Mouse (Mus musculus) v-Abl transformed pro-B cells (cell line): ENCODE data around the gene Ppfia3.

Experiments used
- in situ Hi-C, 2 experiments: fragments of 400-800 bp; cut with MboI; formaldehyde crosslinking; loops; one replicate each; pipeline ENCODE4 v1.15.1; 2025; ENCODE audit not compliant: unreplicated experiment in 2 of 2

Gene Ppfia3

GRCm38 (mm10) chr7:45355318-45356020, 11.3 kb downstream of the Ppfia3 start:
- in situ Hi-C loops = no loop called here

- in situ Hi-C loops = no loop called here
Observed at GRCm38 (mm10) chr7:45353041-45353440, 13.8 kb downstream of the Ppfia3 start.

- in situ Hi-C loops = no loop called here
Observed at GRCm38 (mm10) chr7:45346905-45347304, 19.9 kb downstream of the Ppfia3 start.

- in situ Hi-C loops = no loop called here
Observed at GRCm38 (mm10) chr7:45343543-45343942, 23.3 kb downstream of the Ppfia3 start.

- in situ Hi-C loops = no loop called here
Observed at GRCm38 (mm10) chr7:45342081-45342480, 24.7 kb downstream of the Ppfia3 start.

GRCm38 (mm10) chr7:45341303-45341702, 25.5 kb downstream of the Ppfia3 start:
- in situ Hi-C loops = no loop called here

- in situ Hi-C loops = no loop called here
Observed at GRCm38 (mm10) chr7:45340669-45341068, 26.1 kb downstream of the Ppfia3 start.

- in situ Hi-C loops = no loop called here
Observed at GRCm38 (mm10) chr7:45340066-45340442, 26.8 kb downstream of the Ppfia3 start.

GRCm38 (mm10) chr7:45339410-45340065, 27.3 kb downstream of the Ppfia3 start:
- in situ Hi-C loops = no loop called here

GRCm38 (mm10) chr7:45338161-45338911, 28.5 kb downstream of the Ppfia3 start:
- in situ Hi-C loops = no loop called here

- in situ Hi-C loops = no loop called here
Observed at GRCm38 (mm10) chr7:45337469-45337868, 29.4 kb downstream of the Ppfia3 start.

- in situ Hi-C loops = no loop called here
Observed at GRCm38 (mm10) chr7:45336319-45336718, 30.5 kb downstream of the Ppfia3 start.

- in situ Hi-C loops = no loop called here
Observed at GRCm38 (mm10) chr7:45335056-45335455, 31.8 kb downstream of the Ppfia3 start, which contains the start of gene Hrc. TSS of gene Hrc (plus strand) at chr7:45335290.

GRCm38 (mm10) chr7:45334605-45335004, 32.2 kb downstream of the Ppfia3 start:
- in situ Hi-C loops = no loop called here

- in situ Hi-C loops = no loop called here
Observed at GRCm38 (mm10) chr7:45333431-45333982, 33.3 kb downstream of the Ppfia3 start, which contains the start of gene Trpm4. TSS of gene Trpm4 (minus strand) at chr7:45333780.

- in situ Hi-C loops = no loop called here
Observed at GRCm38 (mm10) chr7:45332685-45333425, 34.0 kb downstream of the Ppfia3 start.

GRCm38 (mm10) chr7:45331502-45331901, 35.3 kb downstream of the Ppfia3 start:
- in situ Hi-C loops = no loop called here

- in situ Hi-C loops = no loop called here
Observed at GRCm38 (mm10) chr7:45328841-45329475, 37.9 kb downstream of the Ppfia3 start.

- in situ Hi-C loops = no loop called here
Observed at GRCm38 (mm10) chr7:45325800-45326199, 41.0 kb downstream of the Ppfia3 start.

GRCm38 (mm10) chr7:45323069-45323468, 43.8 kb downstream of the Ppfia3 start:
- in situ Hi-C loops = loop anchor here in 1 of 2 experiments (25.0 kb wide), 1 partner anchor 239 kb away; the partner anchor contains the start of genes Bcat2 and Hsd17b14
